Mouse (Mus musculus): ENCODE measurements at regions not wholly inside any gene's neighbourhood (a gene's known extent, or its start where the extent isn't known, plus 50 kb on each side); places are given as distances from the start of the nearest gene placed in this dataset.

GRCm38 (mm10) chr5:91729415-91729814 lies 212.0 kb downstream of the Parm1 start:
- no peak for TF ChIP-seq CTCF (IDR thresholded peaks at IDR 0.05; ENCODE audit: low read depth)
- no peak for ATAC-seq (replicated peaks; ENCODE audit: low FRiP score, low read depth)
- 75% methylated on average over 4 of the region's 4 CpGs for WGBS
- Histone ChIP-seq H3K27ac (no peak overlapping the region), H3K4me2 (ENCODE audit: low read length) (no peak overlapping the region), H3K27me3 (ENCODE audit: insufficient read depth, low read length) (no peaks in the 10 kb centered on the region), H3K4me1 (replicated peaks; ENCODE audit: insufficient read depth, low read length) (peaks cover 5% of the 10 kb centered on the region; the same call in 1 of the 2 replicates), H3K9me3 (replicated peaks; ENCODE audit: low read length) (no peaks in the 10 kb centered on the region), H3K9ac (ENCODE audit: low read depth, low read length) (no peak overlapping the region), H3K36me3 (ENCODE audit: insufficient read depth, low read length) (no peaks in the 10 kb centered on the region), H3K4me3 (replicated peaks; ENCODE audit: low read depth, low read length) (no peak overlapping the region)
- no peak for DNase-seq (ENCODE audit: low spot score)

- no peaks in the 10 kb centered on the region for H3K36me3 ChIP-seq (ENCODE audit: insufficient read depth, low read length)
- H3K9ac ChIP-seq (ENCODE audit: low read depth, low read length) = no peak overlapping the region
- DNase-seq (ENCODE audit: low spot score) = no peak
- no peak overlapping the region for H3K4me2 ChIP-seq (ENCODE audit: low read length)
- ATAC-seq (replicated peaks; ENCODE audit: low FRiP score, low read depth) = no peak
- no peak overlapping the region for H3K4me3 ChIP-seq (replicated peaks; ENCODE audit: low read depth, low read length)
- peaks cover 5% of the 10 kb centered on the region; the same call in 1 of the 2 replicates for H3K4me1 ChIP-seq (replicated peaks; ENCODE audit: insufficient read depth, low read length)
- WGBS = 18% methylated on average over 2 of the region's 2 CpGs
- H3K9me3 ChIP-seq (replicated peaks; ENCODE audit: low read length) = no peaks in the 10 kb centered on the region
- no peak overlapping the region for H3K27ac ChIP-seq
- no peaks in the 10 kb centered on the region for H3K27me3 ChIP-seq (ENCODE audit: insufficient read depth, low read length)
- TF ChIP-seq CTCF (IDR thresholded peaks at IDR 0.05; ENCODE audit: low read depth) = no peak
Observed at GRCm38 (mm10) chr5:91727448-91727847, 210.0 kb downstream of the Parm1 start.

GRCm38 (mm10) chr5:91726118-91726500 lies 208.7 kb downstream of the Parm1 start:
- WGBS = 72% methylated on average over 6 of the region's 6 CpGs
- ATAC-seq (replicated peaks; ENCODE audit: low FRiP score, low read depth) (no peak; the same call in 1 of the 2 replicates), DNase-seq (ENCODE audit: low spot score) (no peak)
- H3K27me3 ChIP-seq (ENCODE audit: insufficient read depth, low read length) = no peaks in the 10 kb centered on the region
- no peak overlapping the region for H3K4me3 ChIP-seq (replicated peaks; ENCODE audit: low read depth, low read length)
- TF ChIP-seq CTCF (IDR thresholded peaks at IDR 0.05; ENCODE audit: low read depth) = no peak
- H3K9me3 ChIP-seq (replicated peaks; ENCODE audit: low read length) = no peaks in the 10 kb centered on the region
- H3K36me3 ChIP-seq (ENCODE audit: insufficient read depth, low read length) = no peaks in the 10 kb centered on the region
- no peak overlapping the region for H3K4me2 ChIP-seq (ENCODE audit: low read length)
- H3K27ac ChIP-seq = no peak overlapping the region
- peaks cover 5% of the 10 kb centered on the region; the same call in 1 of the 2 replicates for H3K4me1 ChIP-seq (replicated peaks; ENCODE audit: insufficient read depth, low read length)
- H3K9ac ChIP-seq (ENCODE audit: low read depth, low read length) = no peak overlapping the region

DNA sequence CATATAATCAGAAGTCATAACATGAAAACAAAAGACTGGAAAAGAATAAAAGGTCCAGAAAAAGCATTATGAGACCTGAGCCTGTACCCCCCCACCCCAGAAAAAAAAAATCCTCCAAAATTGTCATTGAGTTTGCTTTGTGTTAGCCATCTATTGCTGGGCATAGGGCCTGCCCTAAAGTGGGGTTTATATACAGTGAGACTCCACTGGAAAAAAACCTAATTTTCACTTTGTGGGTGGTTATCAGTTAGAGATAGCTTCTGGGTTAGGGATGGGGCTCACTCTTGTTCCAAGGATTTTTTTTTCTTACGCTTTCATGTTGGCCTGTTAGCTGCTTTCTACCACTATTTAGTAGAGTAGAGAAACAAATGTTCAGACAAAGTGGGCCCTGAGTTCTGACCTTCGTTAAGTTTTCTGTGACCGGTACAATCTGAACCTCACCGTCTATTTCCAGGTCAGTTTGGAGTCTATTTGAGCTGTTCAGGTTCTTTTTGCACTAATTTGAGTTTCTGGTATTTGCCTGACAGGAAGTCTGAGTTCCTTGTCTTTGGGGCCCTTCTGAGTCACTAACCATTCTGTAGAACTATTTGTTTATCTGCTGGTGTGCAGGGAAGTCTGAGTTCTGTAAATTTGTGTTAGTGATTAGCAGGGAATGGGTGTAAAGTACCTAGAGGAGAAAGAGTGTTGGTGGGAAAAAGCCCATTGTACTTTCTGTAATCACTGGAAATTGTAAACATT lies 208.1 kb downstream of the Parm1 start:
- ATAC-seq (replicated peaks; ENCODE audit: low FRiP score, low read depth) (no peak), DNase-seq (ENCODE audit: low spot score) (no peak)
- Histone ChIP-seq H3K4me1 (replicated peaks; ENCODE audit: insufficient read depth, low read length) (peaks cover 5% of the 10 kb centered on the region; the same call in 1 of the 2 replicates), H3K9ac (ENCODE audit: low read depth, low read length) (no peak overlapping the region), H3K27me3 (ENCODE audit: insufficient read depth, low read length) (no peaks in the 10 kb centered on the region), H3K9me3 (replicated peaks; ENCODE audit: low read length) (no peaks in the 10 kb centered on the region), H3K27ac (no peak overlapping the region), H3K36me3 (ENCODE audit: insufficient read depth, low read length) (no peaks in the 10 kb centered on the region), H3K4me3 (replicated peaks; ENCODE audit: low read depth, low read length) (no peak overlapping the region), H3K4me2 (ENCODE audit: low read length) (no peak overlapping the region)
- TF ChIP-seq CTCF (IDR thresholded peaks at IDR 0.05; ENCODE audit: low read depth) = no peak
- 80% methylated on average over 4 of the region's 4 CpGs for WGBS

DNA sequence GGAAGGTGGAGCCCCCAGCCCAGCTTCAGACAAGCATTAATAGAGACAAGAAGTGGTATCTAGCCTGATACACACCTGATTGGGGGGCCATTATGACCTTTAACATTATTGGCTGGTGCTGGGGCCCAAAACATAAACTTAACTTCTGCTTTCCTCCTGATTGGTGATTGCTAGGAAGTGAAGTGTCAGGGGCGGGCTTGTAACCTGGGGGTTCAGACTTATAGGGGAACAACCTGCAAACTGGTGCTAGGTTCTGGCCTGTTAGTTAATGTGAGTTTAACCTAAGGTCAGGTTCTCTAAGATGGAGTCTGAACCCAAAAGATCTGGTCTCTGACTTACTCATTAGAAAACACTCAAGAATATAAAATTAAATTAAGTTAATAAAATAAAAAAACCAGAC lies 207.5 kb downstream of the Parm1 start:
- Histone ChIP-seq H3K4me3 (replicated peaks; ENCODE audit: low read depth, low read length) (no peak overlapping the region), H3K4me2 (ENCODE audit: low read length) (no peak overlapping the region), H3K36me3 (ENCODE audit: insufficient read depth, low read length) (no peaks in the 10 kb centered on the region), H3K9ac (ENCODE audit: low read depth, low read length) (no peak overlapping the region), H3K9me3 (replicated peaks; ENCODE audit: low read length) (no peaks in the 10 kb centered on the region), H3K27ac (no peak overlapping the region), H3K4me1 (replicated peaks; ENCODE audit: insufficient read depth, low read length) (peaks cover 5% of the 10 kb centered on the region; the same call in 1 of the 2 replicates), H3K27me3 (ENCODE audit: insufficient read depth, low read length) (no peaks in the 10 kb centered on the region)
- no peak for DNase-seq (ENCODE audit: low spot score)
- ATAC-seq (replicated peaks; ENCODE audit: low FRiP score, low read depth) = no peak
- TF ChIP-seq CTCF (IDR thresholded peaks at IDR 0.05; ENCODE audit: low read depth) = no peak
- 100% methylated on average over 1 of the region's 1 CpGs for WGBS

DNA sequence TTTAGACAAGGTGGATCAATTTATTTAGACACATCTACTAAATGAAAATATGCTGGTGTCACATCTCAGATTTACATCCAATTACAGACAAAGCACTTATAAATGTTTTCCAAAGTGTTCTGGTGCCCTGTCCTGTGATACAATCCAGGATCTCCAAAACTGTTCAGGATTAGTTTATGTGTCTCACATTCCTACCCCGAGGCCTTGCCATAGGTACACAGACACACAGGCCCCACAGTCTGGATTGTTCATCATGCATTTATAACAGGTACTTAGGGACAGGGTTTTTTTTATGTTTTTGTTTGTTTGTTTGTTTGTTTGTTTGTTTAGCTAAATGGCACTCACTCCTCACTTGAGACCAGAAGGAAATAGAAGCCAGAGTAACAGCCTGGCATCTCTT lies 206.0 kb downstream of the Parm1 start:
- no peak for TF ChIP-seq CTCF (IDR thresholded peaks at IDR 0.05; ENCODE audit: low read depth)
- ATAC-seq (replicated peaks; ENCODE audit: low FRiP score, low read depth) = no peak

More for the DNA sequence above, 206.0 kb downstream of the Parm1 start:
- 84% methylated on average over 1 of the region's 1 CpGs for WGBS
- H3K27ac ChIP-seq = no peak overlapping the region
- peaks cover 5% of the 10 kb centered on the region; the same call in 1 of the 2 replicates for H3K4me1 ChIP-seq (replicated peaks; ENCODE audit: insufficient read depth, low read length)
- H3K27me3 ChIP-seq (ENCODE audit: insufficient read depth, low read length) = no peaks in the 10 kb centered on the region
- H3K36me3 ChIP-seq (ENCODE audit: insufficient read depth, low read length) = no peaks in the 10 kb centered on the region
- DNase-seq (ENCODE audit: low spot score) = no peak
- no peak overlapping the region for H3K9ac ChIP-seq (ENCODE audit: low read depth, low read length)
- no peak overlapping the region for H3K4me2 ChIP-seq (ENCODE audit: low read length)
- H3K9me3 ChIP-seq (replicated peaks; ENCODE audit: low read length) = no peaks in the 10 kb centered on the region
- H3K4me3 ChIP-seq (replicated peaks; ENCODE audit: low read depth, low read length) = no peak overlapping the region

All from kidney, postnatal 0 days (tissue).